Mouse (Mus musculus) heart, postnatal 4 days (tissue): ENCODE measurements around the gene Nr0b2. TPM values are rescaled to one million over a fixed set of nuclear protein-coding genes. Genes with fewer than 3 reads are reported as not detected.
"Not testable (repeated sequence)": the region's sequence is repeated elsewhere in the genome, so short reads cannot be mapped to it uniquely, and the experiment has no call there.

Experiments used
- DNase-seq: peaks from one replicate; pipeline ENCODE4 v3.0.0; 2021
- total RNA-seq, 2 experiments: library from RNA; stranded (reverse); gene quantifications; 2 replicates each; pipeline ENCODE4 v1.2.3; 2021

Gene Nr0b2
- 10 to 100 TPM in 1 of 2 experiments, 1 to 10 TPM in 1; 8.0 to 11.5 TPM for total RNA-seq

DNA sequence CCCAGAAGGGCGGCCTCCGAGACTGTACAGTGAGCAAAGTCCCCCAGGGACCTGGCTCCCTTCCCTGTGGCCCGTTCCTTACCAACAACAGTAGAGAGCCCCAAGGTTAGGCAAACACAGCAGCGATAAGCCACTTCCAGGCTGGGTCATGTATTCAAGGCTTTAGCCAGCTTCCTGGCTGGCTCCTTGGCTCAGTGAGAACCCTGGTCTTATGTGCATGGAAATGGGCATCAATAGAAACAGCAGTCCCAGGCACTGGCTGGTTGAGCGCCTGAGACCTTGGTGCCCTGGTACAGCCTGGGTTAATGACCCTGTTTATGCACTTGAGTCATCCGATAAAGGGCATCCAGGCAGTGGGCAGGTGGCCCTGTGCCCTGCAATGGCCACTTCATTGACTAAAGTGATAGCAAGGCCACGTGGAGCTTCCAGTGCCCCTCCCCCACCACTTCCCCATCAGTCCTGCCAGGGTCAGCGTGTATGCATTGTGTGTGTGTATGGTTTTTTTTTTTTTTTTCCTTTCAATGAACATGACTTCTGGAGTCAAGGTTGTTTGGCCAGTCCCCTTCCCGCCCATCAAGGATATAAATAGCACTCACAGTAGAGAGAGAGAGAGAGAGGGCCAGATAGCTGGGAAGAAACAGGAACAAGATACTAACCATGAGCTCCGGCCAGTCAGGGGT lies at the start of gene Nr0b2:
Gene Nr0b2 (plus strand): TSS at position 609 of the 680 bp plus-strand sequence.
- DNase-seq = peak; percentile 66

GRCm38 (mm10) chr4:133504300-133504699 lies 48.9 kb upstream of the Nr0b2 start:
- no peak for DNase-seq

DNA sequence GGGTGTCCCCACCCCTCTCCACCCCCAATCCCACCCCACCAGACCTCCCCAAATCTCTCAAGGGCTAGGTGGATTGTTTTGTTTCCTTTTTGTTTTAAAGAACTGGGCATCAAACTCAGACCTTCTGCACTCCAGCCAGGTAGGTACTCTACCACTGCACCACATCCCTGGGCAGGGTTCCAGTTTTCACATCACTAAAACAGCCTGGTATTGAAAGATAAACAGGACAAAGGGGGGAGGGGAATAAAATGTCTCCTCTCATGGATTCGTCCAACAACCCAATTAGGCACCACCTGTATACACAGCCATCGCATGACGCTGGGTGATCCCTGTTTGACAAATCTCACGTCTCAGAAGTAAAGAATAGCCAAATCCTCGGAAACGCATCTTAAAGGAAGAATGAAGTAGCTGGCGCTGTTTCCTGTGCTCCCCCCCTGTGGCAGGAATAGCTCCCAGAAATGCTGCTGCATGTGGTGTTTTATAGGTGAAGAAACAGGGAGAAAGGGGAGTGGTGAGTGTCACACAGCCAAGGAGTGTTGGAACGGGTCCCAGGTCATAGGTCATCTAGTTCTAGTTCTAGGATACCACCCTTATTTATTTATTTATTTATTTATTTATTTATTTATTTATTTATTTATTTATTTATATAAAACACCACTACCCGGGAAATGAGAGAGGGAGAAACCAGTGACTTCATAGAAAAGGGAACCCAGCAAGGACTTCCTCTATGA lies 48.3 kb upstream of the Nr0b2 start:
- DNase-seq = no peak

- no peak for DNase-seq
Observed at GRCm38 (mm10) chr4:133506573-133506972, 46.6 kb upstream of the Nr0b2 start.

DNA sequence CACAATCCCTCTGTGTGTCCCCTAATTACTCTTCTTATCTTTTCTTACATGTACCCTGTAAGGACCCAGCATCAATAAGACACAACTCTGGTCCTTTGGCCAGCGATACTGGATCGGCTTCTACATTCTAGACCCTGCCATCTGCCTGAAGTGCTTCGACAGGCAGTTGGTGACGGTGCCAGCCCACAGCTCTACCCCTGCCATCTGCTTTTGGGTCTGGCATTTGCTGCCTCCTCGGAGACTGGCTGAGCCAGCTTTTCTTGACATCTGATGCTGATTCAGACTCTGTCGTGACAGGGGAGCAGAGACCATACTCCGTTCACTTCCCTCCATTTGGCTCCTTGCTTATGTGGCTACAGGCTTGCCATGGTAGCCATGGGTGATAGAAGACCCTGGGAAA lies 44.2 kb upstream of the Nr0b2 start:
- no peak for DNase-seq

DNA sequence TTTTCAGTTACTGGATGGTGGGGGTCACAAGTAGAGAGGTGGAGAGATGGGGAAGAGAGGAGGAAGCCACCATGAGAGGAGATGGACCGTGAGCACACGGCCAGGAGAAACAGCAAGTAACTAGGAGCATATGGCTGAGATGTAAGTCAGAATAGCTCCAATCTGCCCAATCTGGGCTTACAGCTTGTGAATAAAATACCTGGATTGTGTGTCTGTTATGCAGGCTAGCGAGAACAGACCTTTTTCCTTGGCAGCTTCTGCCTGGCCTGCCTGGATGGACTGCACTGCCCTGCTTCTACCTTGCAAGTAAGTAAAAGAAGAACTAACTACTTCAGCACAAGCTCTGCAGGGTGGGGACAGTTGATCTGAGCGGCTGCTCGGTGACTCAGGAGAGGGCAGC lies 42.1 kb upstream of the Nr0b2 start:
- DNase-seq = no peak

GRCm38 (mm10) chr4:133512511-133512910 lies 40.7 kb upstream of the Nr0b2 start:
- not testable (repeated sequence) for DNase-seq

- peak; percentile 80 for DNase-seq
Observed at GRCm38 (mm10) chr4:133512972-133513371, 40.2 kb upstream of the Nr0b2 start.

DNA sequence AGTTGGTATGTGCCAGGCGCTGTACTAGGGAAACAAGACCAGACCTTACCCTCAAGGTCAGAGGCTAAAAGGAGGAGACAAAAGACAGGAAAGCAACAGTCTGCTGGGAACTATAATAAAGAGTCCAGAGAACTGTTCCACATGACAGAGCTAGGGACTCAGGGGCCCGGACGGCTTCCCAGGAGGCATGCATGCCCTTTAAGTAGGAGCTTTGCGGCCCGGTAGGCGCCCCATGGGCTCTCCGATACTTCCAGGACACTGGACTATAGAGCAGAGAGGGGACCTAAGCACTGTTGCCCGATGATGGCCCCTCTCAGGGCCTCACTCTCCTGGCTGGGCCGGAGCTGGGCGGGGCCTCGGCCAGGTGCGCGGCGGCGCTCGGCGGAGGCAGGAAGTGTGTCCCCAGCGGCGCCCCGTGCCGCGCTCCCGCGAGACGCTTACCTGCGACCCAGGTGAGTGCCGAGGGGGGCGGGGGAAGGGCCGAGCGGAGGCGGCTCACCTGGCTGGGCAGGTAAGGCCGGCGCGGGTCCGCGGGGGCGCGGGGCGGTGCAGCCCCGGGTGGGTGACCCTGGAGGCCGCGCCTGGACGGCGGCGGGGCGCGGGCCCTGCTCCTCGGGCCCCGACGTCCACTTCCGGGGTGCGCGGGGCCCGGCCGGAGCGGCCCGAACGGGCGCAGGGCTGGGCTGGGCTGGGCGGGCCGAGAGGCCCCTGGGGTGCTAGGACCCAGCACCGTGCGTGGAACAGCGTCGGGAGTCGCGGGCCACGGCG lies 34.4 kb upstream of the Nr0b2 start, which contains the start of gene Kdf1:
Gene Kdf1 (plus strand): TSS at position 363 of the 768 bp plus-strand sequence.
- no peak for DNase-seq

DNA sequence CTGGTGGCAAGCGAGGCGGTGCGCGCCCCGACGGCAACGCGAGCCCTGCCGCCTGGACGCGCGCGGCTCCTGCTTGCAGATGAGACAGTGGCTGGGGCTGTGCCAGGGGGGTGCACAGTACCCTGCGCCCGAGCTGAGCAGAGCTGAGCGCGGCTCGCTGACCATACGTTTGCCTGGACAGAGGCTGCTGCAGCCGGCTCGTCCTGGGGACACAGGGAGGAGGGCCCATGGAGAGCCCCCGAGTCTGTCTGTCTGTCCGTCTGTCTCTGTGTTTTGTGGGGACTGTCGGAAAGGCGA lies 33.9 kb upstream of the Nr0b2 start:
- DNase-seq = no peak

- DNase-seq = no peak
Observed at GRCm38 (mm10) chr4:133521502-133521901, 31.7 kb upstream of the Nr0b2 start.

DNA sequence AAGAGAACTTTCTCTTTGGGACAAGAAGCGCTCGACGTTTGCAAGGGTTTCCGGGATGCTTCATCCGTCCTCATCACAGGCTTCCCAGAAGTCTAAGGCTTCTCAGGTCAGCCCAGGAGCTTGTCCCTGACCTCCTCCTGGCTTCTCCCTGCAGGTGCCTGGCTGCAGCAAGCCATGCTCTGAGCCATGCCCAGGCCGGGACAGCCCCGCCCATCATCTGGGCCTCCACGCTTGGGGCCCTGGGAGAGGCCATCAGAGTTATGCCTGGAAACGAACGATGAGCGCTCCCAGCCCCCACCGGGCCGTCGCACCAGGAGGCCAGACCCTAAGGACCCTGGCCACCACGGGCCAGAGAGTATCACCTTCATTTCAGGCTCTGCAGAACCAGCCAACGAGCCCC lies 25.4 kb upstream of the Nr0b2 start:
- no peak for DNase-seq

DNA sequence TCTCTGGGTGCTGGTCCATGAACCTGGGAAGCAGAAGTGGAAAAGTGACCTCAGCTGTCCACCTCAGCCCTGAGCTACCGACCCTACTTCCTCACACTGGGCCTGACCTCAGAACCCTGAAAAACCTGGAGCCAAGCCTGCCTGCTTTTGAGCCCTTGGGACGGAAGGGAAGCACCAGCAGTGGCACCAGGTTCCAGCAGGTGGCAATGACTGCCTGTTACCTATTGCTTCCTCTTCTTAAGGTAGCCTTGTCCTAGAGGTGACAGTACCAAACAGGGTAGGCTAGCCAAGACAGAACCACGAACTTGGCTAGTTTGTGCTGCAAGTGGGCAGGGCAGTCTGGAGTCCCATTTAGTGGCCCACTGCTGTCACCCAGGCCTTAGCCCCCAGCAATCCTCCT lies 20.4 kb upstream of the Nr0b2 start:
- DNase-seq = no peak

DNA sequence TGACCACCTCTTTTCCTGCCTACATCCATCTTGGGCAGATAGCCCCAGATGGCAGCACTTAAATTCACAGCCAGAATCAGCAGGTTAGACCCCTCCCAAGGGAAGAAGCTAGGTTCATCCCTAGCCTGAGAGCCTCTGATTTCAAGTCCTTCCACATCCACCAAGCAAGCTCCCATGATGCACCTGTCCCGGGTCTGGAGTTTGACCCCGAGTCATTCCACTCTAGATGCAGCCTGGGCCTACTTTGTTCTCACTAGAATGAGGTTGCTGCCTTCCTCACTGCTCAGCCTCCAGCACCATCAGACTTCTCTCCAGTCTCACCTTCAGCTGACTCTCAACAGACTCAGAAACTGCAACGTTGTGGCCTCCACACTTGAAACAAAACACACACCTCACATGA lies 17.1 kb upstream of the Nr0b2 start:
- DNase-seq = no peak

GRCm38 (mm10) chr4:133536652-133537051 lies 16.5 kb upstream of the Nr0b2 start:
- DNase-seq = no peak

DNA sequence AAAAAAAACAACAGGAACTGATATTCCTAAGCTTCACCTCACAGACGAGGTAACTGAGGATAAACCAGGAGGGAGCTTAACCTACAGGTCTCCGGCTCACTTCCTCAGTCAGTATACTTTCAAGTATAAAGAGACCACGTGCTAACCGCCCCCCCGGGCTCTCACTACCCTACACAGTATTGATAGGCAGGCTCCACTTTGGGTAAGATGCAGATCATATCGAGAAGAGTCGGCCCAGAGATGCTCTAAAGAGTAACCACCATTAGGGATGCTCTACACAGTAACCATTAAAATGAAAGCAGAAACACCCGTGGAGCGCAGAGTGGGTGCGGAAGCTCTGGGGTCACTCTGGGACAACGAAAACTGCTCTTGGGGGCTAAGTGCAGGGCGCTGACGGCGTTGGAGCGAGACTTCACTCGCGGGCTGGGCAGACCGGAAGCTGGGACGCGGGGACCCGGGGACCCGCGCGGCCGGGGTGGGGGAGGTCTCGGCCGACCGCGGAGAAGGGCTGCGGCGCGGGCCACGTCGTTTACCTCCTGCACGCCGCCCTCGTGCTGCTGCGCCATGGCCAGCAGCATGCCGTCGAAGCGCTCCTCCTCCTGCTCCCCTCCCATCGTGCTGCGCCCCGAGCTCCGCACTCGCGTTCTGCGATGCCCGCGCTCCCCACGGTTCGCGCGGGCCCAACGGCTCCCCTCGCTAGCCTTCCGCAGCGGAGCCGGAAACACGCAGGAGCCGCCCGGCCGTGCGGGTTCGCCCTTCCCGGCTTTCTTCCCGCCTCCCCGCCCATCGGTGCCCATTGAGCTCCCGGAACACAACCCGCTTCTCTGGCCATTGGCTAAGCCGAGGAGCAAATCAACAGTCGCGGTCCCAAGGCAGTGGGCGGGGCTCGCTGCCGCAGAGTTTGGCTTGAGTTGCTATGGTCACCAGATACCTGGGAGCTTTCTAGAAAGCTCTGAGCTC lies 7.6 kb upstream of the Nr0b2 start, which contains the start of gene Nudc:
Gene Nudc (minus strand): TSS at position 725 of the 960 bp plus-strand sequence.
- peak; percentile 97 for DNase-seq

- no peak for DNase-seq
Observed at GRCm38 (mm10) chr4:133552029-133552428, 1.1 kb upstream of the Nr0b2 start.

GRCm38 (mm10) chr4:133553448-133554330 lies 513 bp downstream of the Nr0b2 start:
- peak; percentile 43 for DNase-seq

DNA sequence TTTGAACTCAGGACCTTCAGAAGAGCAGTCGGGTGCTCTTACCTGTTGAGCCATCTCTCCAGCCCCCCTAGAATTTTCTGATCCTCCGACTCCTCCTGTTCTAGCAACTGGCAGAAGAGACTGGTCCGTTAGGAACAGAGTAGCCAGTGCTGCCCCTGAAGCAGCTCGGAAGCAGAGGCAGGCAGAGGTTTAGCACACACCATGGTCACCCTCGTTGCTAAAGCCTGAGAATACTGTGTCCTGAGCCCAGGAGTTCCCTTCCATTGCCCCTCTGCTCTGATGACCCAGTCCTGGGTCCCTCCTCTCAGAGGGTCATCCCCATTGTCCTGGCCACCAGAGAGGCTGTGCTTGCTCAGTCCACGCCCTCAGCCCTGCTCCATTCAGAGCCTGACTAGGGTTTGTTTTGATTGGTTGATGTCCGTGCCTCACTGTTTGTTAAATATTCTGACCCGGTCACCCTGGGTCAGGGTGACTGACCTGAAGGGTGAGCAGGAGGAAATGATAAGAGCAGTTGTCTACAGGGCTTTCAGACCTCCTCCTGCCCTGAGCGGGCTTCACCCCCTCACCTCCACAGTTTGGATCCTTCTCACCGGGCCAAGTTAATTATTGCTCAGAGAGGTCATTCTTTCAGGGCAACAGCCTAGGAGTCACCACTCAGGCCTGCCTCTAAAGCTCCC lies 4.0 kb downstream of the Nr0b2 start:
- DNase-seq = no peak

DNA sequence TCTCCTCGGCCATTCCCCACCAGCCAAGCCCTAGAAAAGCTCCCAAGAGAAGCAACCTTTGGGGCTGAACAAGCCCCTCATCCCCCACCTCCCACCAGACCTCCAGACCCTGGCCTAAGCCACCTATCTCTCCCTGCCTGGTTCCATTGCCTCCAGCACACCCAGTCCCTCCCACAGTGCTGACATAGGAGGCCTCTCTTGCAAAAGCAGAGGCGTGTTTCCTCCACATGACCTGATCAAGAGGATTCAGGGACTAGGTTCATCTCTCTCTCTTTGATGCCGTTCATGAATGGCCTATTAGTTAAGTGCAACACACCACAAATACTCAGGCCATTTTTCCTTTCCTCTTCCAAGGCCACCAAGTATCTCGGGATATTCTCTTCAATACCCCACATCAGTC lies 6.7 kb downstream of the Nr0b2 start:
- no peak for DNase-seq

DNA sequence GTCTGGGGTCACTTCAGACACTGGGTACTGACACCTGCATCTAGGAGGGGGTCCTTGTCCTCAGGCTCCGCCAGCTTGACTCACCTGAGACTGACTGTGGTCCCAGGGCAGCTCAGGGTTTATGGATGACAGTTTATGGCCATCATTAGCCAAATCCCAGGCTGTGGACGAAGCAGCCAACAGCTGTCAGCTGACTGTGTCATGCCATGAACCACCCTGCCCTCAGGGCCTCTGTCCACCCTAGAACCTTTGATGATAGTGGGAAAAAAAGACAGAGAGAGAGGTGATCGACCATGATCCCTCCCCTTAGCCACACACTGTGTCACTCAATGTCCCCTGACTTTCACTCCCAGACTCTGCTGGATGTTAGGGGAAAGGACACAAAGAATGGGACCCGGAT lies 8.4 kb downstream of the Nr0b2 start:
- no peak for DNase-seq
